Mouse (Mus musculus): ENCODE results near the gene Wdsub1.

DNA sequence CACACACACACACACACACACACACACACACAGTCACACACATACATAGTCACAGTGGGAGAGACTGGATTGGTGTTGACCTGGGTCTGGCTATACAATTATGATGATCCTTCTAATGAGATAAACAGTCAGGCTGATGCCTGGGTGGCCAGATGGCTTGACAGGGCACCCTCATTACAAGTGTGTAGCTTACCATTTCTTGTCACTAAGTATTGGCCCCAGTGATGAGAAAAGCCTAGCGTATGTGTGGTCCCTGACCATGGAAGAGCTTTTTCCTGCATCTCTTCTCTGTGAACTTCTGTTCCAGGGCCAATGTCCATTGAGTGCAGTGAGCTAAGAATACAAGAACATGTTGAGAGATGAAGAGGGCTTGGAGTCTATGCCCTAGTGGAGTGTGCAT lies 69.8 kb downstream of the Wdsub1 start:
- TF ChIP-seq POLR2A (IDR thresholded peaks at IDR 0.05; ENCODE audit: low read depth, low read length) (no peak), CTCF (IDR thresholded peaks at IDR 0.05; ENCODE audit: borderline replicate concordance, insufficient read depth, low read length) (no peak)

Measured in embryonic fibroblast, embryonic 13.5 days (primary cell).